Comparison of ENCODE assay signal across 14 mouse cellular contexts in the genomic region with DNA sequence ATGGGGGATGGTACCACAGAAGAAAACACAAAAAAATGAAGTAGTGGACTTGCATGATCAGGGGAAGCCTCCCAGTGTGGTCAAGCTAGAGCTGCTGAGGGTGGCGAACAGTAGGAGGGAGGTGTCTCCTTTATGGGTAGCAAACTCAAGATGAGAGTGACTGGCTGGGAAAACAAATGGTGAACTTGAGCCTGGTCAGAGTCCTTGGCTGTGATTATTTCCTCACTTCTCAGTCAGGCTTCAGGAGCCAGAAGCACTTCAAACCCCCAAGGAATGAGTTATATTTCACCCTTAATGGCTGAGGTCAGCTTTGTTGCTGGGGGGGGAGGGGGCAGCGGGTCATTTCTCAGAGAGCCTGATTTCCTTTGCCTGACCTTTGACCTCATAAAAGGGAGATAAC.
DNase-seq lines count a peak whose midpoint lies in the region; ATAC-seq and TF ChIP-seq lines count a peak whose summit lies in the region.
"Had no signal": no experiment of that assay in that cellular context is flagged by ENCODE, and none has a peak within 500 bp of the region (broad histone marks: within the 10 kb centered on the region; RNA-seq: fewer than 3 reads in every experiment).

No protein-coding gene starts in this region.

- H3K27ac ChIP-seq in forebrain, postnatal 0 days (ENCODE audit: low read depth, low read length): peak overlapping the region; percentile 62
- H3K27ac ChIP-seq in forebrain, embryonic 10.5 days: no peak overlapping the region
- no peak overlapping the region for H3K27ac ChIP-seq in lung, embryonic 14.5 days (ENCODE audit: low read depth)
- H3K27ac ChIP-seq in intestine, embryonic 16.5 days (ENCODE audit: low read length): no peak overlapping the region
- H3K27ac ChIP-seq: limb, embryonic 15.5 days had no signal

- H3K36me3 ChIP-seq in forebrain, postnatal 0 days (ENCODE audit: insufficient read depth): no peaks in the 10 kb centered on the region
- H3K36me3 ChIP-seq in forebrain, embryonic 10.5 days (replicated peaks): no peaks in the 10 kb centered on the region
- no peaks in the 10 kb centered on the region for H3K36me3 ChIP-seq in lung, embryonic 14.5 days (ENCODE audit: insufficient read depth)
- H3K36me3 ChIP-seq in intestine, embryonic 16.5 days (ENCODE audit: control insufficient read depth, insufficient read depth, low read length): no peaks in the 10 kb centered on the region
- H3K36me3 ChIP-seq: heart, embryonic 12.5 days; limb, embryonic 15.5 days had no signal

- no peak overlapping the region for H3K4me2 ChIP-seq in forebrain, postnatal 0 days (ENCODE audit: low read depth)
- H3K4me2 ChIP-seq in lung, embryonic 14.5 days: no peak overlapping the region
- no peak overlapping the region for H3K4me2 ChIP-seq in intestine, embryonic 16.5 days (ENCODE audit: low read depth, low read length)
- H3K4me2 ChIP-seq: heart, embryonic 12.5 days; limb, embryonic 15.5 days; midbrain, embryonic 11.5 days had no signal

- ATAC-seq in forebrain, postnatal 0 days: no peak
- ATAC-seq in lung, embryonic 14.5 days (ENCODE audit: insufficient read depth): peak; percentile 17; the same call in 1 of the 2 replicates
- peak; percentile 84 for ATAC-seq in intestine, embryonic 16.5 days
- ATAC-seq: liver, postnatal 0 days had no signal

- 67% methylated on average over 2 of the region's 2 CpGs for WGBS in forebrain, postnatal 0 days
- 61% methylated on average over 2 of the region's 2 CpGs for WGBS in forebrain, embryonic 10.5 days
- 22% methylated on average over 2 of the region's 2 CpGs for WGBS in lung, embryonic 14.5 days
- 26% methylated on average over 2 of the region's 2 CpGs for WGBS in intestine, embryonic 16.5 days

- no peak overlapping the region for H3K4me3 ChIP-seq in forebrain, postnatal 0 days (ENCODE audit: low read depth, low read length)
- H3K4me3 ChIP-seq in forebrain, embryonic 10.5 days: no peak overlapping the region
- H3K4me3 ChIP-seq in lung, embryonic 14.5 days (ENCODE audit: low read depth, low read length): no peak overlapping the region
- H3K4me3 ChIP-seq in intestine, embryonic 16.5 days (ENCODE audit: low read length): no peak overlapping the region
- H3K4me3 ChIP-seq: heart, embryonic 12.5 days; limb, embryonic 15.5 days; myocyte had no signal

- no peak overlapping the region for H3K9ac ChIP-seq in forebrain, postnatal 0 days
- no peak overlapping the region for H3K9ac ChIP-seq in lung, embryonic 14.5 days
- H3K9ac ChIP-seq in intestine, embryonic 16.5 days (ENCODE audit: low read depth, low read length): no peak overlapping the region
- H3K9ac ChIP-seq: heart, embryonic 12.5 days; limb, embryonic 15.5 days; liver, postnatal 0 days had no signal

- no peaks in the 10 kb centered on the region for H3K27me3 ChIP-seq in forebrain, postnatal 0 days (ENCODE audit: insufficient read depth, low read length)
- peaks cover 7% of the 10 kb centered on the region; the same call in 1 of the 2 replicates for H3K27me3 ChIP-seq in forebrain, embryonic 10.5 days (ENCODE audit: poor library complexity, severe bottlenecking)
- H3K27me3 ChIP-seq in lung, embryonic 14.5 days (ENCODE audit: insufficient read depth, low read length): no peaks in the 10 kb centered on the region
- H3K27me3 ChIP-seq in intestine, embryonic 16.5 days (replicated peaks; ENCODE audit: control insufficient read depth, insufficient read depth, low read length): no peaks in the 10 kb centered on the region
- H3K27me3 ChIP-seq: heart, embryonic 12.5 days; limb, embryonic 15.5 days had no signal

- H3K4me1 ChIP-seq in forebrain, postnatal 0 days (ENCODE audit: insufficient read depth): peaks cover 17% of the 10 kb centered on the region
- peaks cover 29% of the 10 kb centered on the region for H3K4me1 ChIP-seq in forebrain, embryonic 10.5 days
- H3K4me1 ChIP-seq in lung, embryonic 14.5 days (ENCODE audit: insufficient read depth): no peaks in the 10 kb centered on the region
- peaks cover 11% of the 10 kb centered on the region; the same call in 1 of the 2 replicates for H3K4me1 ChIP-seq in intestine, embryonic 16.5 days (ENCODE audit: control insufficient read depth, insufficient read depth, low read length)
- H3K4me1 ChIP-seq: heart, embryonic 12.5 days; limb, embryonic 15.5 days had no signal

- no peak for TF ChIP-seq CTCF in forebrain, postnatal 0 days (IDR thresholded peaks at IDR 0.05; ENCODE audit: low read depth)
- no peak for TF ChIP-seq CTCF in lung, embryonic 14.5 days (IDR thresholded peaks at IDR 0.05; ENCODE audit: low read depth)

- DNase-seq in forebrain, postnatal 0 days: no peak
- DNase-seq in forebrain, embryonic 10.5 days (ENCODE audit: extremely low spot score, low spot score): no peak
- DNase-seq in lung, embryonic 14.5 days: no peak
- no peak for DNase-seq in lung, postnatal 25 days (ENCODE audit: low spot score)
- peak; percentile 61 for DNase-seq in embryo, embryonic 10.5 days (ENCODE audit: low spot score)
- no peak for DNase-seq in right cerebral cortex, adult 2 months (ENCODE audit: low spot score in 2 of 2)
- DNase-seq: cerebellum, adult 2 months; heart, postnatal 4 days; liver, postnatal 0 days had no signal

- H3K9me3 ChIP-seq in forebrain, postnatal 0 days (ENCODE audit: low read length): no peaks in the 10 kb centered on the region
- H3K9me3 ChIP-seq in forebrain, embryonic 10.5 days: no peaks in the 10 kb centered on the region
- no peaks in the 10 kb centered on the region for H3K9me3 ChIP-seq in lung, embryonic 14.5 days (ENCODE audit: low read depth, low read length)
- 0 out of 2 replicates have a peak, but pooled peaks cover 2% of the 10 kb centered on the region for H3K9me3 ChIP-seq in intestine, embryonic 16.5 days (ENCODE audit: control insufficient read depth, low read length)
- H3K9me3 ChIP-seq: heart, embryonic 12.5 days; limb, embryonic 15.5 days had no signal
